Mouse (Mus musculus) spleen, postnatal 14 days (tissue): ENCODE data around the gene Vapa.
"Not testable (repeated sequence)": the region's sequence is repeated elsewhere in the genome, so short reads cannot be mapped to it uniquely, and the experiment has no call there.

Source experiments
- DNase-seq, 2 experiments: peaks; one replicate each; pipeline ENCODE4 v3.0.0; 2021 to 2022; ENCODE audit warnings: low spot score in 2 of 2

Gene Vapa

DNA sequence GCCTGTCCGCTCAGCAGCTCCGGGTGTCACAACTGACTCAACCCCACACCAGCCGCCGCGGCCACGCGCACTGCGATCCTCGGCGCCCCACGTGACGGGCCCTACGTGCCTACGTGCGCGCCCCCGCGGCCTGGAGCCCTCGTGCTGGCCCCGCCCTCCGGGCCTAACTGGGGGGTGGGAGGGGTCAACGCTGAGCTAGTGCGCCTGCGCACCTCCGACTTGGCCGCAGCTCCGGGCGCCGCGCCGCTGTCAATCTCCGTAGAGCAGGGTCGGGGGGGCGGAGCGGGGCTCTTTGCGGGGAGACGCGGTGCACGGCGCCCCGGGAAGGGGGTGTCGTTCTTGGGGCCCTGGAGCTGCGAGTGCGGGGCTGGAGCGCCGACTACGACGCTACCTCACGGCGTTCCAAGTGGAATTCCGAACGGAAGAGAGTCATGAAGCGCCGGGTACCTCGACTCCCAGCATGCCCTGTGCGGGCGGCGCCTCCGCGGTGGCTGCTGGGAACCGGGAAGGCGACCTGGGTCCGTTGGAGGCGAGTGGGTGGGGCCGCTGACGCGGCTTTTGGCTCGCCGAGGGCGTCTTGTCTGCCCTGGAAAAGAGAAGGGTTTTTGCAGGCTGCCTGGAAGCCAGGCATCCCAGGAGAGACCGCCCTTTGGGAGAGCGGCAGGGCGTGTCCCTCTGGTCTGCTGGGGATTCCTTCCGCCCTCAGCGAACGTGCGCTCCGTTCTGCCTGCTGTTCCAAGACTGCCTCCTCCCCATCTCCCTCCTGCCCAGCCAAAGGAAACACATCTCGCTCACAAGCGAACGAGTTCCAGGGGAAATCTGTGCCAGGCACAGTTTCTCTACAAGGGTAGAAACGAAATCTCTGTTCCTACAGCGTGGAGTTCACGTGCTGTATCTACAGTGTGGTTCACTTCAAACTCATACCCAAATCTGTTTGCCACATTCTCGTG lies at the start of gene Vapa:
TSS of gene Vapa (minus strand) at position 93 of the 950 bp plus-strand sequence.
- DNase-seq = peak; percentile 99

GRCm38 (mm10) chr17:65662662-65663061 lies 49.3 kb upstream of the Vapa start:
- no peak for DNase-seq

DNA sequence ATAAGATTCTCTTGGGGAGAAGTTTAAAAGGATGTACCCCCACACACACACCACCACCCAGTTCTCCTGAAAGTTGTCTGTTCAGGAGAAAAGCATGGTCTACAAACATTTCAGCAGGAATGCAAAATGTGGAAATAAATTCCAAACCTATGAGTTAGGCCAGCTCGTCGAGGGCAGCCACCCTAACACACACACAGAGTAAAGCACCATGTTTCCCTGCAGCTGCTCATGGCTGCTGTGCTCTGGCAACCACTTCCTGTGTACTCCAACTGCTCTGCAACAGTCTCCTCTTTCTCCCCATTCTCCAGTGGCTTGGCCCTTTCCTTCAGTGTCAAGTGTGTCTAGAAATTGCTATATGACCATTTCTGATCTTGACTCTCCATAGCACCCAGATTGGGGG lies 45.1 kb upstream of the Vapa start:
- DNase-seq = no peak

DNA sequence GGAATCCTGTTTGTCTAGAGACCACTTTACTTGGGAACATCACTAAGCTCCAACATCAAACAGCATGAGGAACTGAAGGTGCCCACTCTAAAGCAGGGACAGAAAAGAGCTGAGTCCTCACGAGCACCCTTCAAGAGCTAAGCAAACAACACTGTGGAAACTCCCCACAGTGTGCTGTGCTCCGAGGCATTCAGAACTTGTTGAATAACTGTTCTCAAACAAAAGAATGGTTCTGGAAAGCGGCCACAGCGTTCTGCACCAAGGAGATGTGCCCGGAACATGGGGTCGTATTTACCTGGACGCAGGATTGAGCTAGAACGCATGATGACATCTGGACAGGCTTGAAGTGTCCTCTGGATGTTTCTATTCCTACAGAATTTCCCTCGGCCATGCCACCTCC lies 44.6 kb upstream of the Vapa start:
- DNase-seq = no peak

GRCm38 (mm10) chr17:65656731-65657130 lies 43.4 kb upstream of the Vapa start:
- DNase-seq = no peak

DNA sequence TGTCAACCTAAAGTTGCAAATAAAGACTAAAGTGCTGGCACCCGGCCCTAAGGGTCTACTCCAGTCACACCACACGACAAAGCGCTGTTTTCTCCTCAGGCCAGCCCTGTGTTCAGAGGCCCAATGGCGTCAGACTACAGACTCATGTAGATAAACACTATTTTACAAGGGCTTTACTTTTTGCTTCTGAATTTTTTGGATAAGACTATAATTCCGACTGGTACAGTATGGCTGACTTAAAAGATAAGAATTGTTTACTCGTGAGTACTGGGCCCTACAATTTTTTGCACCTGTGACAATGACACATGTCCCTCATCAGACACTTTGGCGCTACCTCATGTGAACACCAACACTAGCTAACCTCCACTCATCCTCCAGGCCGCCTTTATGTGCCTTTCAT lies 42.7 kb upstream of the Vapa start:
- DNase-seq = no peak

DNA sequence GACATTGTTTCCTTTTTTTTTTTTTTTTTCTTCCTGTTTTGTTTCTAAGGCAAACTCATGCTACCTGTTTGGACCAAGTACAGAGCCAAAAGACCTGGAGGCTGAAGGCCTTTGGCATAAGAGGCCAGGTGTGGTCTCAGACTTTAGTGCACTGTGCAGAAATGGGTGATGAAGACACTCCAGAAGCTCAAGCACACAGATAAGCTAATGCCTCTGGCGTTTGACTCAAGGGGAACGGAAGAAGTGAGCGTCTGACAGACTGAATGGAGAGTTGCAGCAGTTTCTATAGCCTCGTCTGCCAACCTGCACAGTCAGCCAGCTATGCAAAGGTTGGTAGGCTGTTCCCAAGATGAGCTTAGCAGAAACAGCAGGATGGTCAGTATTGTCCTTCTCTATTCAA lies 42.3 kb upstream of the Vapa start:
- no peak for DNase-seq

DNA sequence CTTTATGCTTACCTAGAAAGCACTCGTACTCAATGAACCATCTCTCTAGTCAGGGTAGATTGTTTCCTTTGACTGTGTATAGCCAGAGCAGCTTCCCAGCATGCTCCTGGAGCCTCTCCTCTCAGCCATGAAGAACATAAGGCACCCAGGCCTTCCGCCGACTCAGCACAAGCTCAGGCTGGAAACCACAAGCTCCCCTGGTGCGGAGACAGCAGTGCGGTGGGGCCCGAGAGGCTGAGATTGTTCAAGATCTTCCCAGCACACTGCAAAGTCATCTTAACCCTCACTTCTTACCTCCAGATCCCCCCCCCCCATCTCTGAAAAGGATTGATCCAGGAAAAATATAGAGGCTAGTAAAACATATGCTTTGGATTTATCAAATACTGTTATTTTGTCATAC lies 37.2 kb upstream of the Vapa start:
- DNase-seq = no peak

- DNase-seq = no peak
Measured at GRCm38 (mm10) chr17:65649175-65649493, 35.8 kb upstream of the Vapa start.

DNA sequence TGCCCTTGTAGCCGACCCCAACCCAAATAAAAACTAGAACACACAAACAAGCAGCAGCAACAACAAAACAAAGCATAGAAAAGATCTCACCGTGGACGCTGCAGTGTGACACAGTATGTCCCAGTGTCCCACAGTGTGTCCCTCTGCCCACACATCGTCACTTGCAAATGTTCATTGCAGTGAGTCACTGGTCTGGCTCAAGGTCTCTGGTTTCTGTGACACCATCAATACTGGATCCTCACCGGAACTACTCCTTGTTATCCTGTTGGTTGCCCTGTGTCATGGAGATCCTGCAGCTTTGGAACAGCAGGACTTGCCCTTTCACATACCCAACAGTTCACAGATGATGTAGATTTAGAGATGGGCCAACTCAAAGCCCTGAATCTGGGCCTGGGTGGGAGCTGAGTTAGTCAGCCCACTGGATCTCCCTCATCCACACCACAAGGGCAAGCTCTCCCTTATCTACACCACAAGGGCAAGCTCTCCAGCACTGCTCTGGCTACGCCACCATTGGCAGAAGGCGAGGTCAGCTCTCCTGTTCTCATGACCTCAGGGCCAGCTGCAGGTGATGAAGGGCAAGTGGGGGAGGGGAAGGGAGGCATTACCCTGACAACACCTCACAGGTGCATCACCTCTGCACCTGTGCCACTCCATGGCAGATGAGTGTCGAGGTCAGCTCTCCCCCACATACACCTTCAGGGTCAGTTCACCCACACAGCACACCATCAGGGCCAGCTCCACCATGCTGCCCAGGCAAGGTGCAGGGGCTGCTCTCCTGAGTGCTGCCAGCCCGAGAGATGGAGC lies 35.2 kb upstream of the Vapa start:
- DNase-seq = no peak

DNA sequence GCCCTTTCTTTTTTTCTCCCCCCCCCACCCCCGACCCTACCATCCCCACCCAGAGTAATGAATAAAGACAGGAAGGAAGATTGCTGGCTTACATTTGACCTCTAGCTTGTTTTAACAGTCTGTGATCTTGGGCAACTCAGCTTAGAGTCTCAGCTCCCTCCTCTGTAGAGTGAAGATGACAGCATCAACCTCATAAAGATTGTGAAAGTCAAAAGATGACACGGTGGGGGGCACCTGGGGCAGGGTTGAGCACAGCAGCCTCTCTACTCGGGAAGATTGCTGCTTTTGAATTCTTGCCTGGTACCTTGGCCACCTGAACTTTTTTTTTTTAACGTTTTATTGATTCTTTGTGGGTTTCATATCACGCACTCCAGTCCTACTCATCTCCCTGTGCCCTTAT lies 34.6 kb upstream of the Vapa start:
- DNase-seq = no peak

DNA sequence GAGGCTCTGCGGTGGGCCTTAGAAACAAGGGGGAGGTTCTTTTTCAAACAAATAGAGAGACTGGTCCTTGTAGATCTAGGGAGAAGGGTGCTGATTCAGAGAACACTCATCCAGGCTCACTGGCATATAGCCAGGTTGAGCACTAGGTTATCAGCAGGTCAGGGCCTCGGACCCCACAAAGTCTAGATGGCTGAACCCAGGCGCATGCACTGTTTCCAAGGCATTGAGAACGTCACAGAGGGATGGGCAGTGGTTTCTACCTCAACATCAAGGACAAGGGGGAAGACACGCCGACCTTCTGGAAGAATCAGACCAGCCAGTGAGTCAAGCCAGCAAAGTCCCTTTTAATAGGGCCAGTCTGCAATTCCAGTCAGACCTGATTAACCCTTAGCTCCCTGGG lies 33.9 kb upstream of the Vapa start:
- DNase-seq = no peak

DNA sequence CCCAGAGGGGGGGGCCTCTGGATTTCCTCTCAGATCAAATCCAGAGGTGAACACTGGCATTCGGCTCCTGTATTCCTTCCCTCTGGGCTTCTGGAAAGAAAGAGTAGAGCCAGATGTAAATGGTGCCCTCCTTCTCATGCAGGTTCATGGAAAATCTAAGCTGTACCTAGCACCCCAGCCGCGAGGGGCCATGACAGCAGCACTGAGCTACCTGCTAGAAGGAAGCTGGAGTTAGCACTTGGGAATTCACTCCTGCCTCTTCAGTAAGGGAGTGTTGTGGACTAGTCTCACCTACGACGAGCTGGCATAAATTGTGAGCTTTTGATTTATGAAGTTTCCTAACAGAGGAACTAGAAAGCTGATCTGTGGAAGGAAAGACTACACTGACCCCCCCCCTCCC lies 30.2 kb upstream of the Vapa start:
- no peak for DNase-seq

- no peak for DNase-seq
Measured at GRCm38 (mm10) chr17:65643051-65643521, 29.7 kb upstream of the Vapa start.

DNA sequence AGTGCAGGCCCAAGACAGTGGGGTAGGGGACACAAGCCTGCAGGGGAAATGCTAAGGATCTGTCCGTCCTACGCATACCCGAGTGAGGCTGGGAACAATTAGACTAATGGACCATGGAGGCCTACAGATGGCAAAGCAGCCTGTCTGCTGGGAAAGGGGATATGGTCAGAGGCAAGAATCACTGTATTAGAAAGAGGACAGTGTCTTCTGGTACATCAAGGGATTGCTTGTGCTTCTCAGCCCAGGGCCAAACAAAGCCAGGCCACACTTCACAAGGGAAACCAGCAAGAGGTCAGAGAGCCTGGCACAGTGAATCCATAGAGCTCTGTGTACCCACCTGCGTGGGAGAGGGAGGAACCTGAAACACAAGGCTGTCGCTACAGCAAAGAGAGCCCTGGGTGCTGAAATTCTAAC lies 29.2 kb upstream of the Vapa start:
- no peak for DNase-seq

- no peak for DNase-seq
Measured at GRCm38 (mm10) chr17:65641734-65642218, 28.4 kb upstream of the Vapa start, which contains the start of gene Txndc2. Gene Txndc2, minus strand, starts transcription at chr17:65642168.

DNA sequence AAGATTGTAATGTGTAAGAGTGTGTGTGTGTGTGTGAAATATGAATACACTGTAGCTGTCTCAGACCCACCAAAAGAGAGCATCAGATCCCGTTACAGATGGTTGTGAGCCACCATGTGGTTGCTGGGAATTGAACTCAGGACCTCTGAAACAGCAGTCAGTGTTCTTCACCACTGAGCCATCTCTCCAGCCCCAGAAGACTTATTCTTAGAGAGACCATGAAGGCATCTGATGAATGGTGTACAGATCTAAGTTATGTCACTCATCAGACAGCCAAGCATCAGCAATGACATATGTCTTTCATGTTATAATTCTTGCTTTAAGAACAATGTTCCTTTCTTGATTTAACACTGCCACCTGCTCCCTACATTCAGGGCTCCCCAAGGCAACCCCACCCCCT lies 25.8 kb upstream of the Vapa start:
- no peak for DNase-seq

GRCm38 (mm10) chr17:65635715-65636360 lies 22.5 kb upstream of the Vapa start:
- no peak for DNase-seq

- no peak for DNase-seq
Measured at GRCm38 (mm10) chr17:65629943-65630342, 16.6 kb upstream of the Vapa start.

DNA sequence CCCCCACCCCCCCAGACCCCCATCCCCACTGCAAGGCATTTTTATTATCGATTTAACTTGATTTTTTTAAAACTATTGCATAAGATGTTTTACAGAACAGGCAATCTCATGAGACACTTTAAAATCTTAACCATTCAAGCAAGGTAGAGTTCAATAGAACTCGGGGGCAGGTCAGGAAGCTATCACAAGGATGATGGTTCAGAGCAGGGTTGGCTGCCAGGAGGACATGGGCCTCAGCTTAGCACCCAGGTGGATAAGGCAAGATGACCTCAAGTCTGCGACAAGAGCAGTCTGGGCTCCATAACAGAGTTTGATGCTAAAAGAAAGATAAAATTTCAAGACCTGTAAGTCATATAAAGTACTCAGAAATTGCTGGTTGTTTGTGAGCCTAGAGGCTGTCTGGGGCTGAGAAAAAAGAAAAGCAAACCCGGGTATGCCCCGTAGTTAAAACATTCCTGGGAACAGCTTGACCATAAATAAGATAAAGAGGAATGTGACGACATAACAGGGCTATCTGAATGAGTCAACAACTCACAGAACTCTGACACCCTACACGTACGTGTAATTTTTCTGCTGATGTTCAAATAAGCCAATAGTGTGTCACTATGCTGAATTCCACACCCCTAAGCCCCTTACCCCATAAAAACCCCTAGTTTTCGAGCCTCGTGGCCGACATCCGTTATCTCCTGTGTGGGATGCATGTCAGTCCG lies 15.6 kb upstream of the Vapa start:
- DNase-seq = not testable (repeated sequence)

DNA sequence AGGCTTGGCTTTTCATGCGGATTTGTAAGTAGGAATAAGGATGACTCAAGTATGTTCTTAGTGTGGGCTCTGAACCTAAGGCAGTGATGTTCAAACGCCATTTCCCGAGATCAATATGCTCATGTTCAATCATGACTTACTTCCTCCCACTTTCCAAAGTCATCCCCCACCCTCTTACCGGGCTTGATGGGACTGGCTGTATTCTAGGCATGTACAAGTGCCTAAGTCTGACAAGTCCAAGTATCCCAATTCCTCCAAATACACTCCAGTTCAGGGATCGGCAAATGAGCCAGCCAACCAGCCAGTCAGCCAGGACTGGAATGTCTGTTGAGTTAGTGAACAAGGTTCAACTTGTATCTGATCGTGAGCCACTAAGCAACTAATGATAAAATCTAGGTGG lies 12.9 kb upstream of the Vapa start:
- no peak for DNase-seq
